Comparison of ENCODE assay signal across 8 mouse cellular contexts in the genomic region with DNA sequence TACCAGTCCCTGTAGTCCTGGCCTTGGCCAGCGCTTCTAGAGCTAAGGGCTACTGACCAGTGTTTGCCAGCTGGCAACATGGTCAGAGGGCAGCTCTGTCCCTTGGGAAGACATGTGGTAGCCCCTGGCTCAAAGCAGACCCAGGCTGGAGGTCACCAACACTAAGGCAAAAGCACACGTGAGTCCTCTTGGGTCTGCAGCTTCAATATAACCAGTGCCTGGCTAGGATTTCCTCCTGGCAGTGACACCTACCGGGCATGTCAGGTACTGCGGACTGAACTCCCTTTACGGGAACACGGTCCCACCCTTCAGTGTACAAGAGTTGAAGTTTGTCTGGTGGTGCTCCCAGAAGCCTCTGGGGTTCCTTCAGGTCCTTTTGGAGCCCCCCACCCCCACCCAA. TPM values are rescaled to one million over a fixed set of nuclear protein-coding genes. Genes with fewer than 3 reads are reported as not detected.
DNase-seq lines count a peak whose midpoint lies in the region; ATAC-seq and TF ChIP-seq lines count a peak whose summit lies in the region.

No protein-coding gene starts in this region.

- H3K9me3 ChIP-seq in heart, embryonic 11.5 days (replicated peaks; ENCODE audit: control insufficient read depth, low read length), result no peaks in the 10 kb centered on the region
- no peaks in the 10 kb centered on the region for H3K9me3 ChIP-seq in limb, embryonic 10.5 days (replicated peaks)

- no peaks in the 10 kb centered on the region for H3K36me3 ChIP-seq in heart, embryonic 11.5 days (ENCODE audit: control insufficient read depth, insufficient read depth, low read length)
- H3K36me3 ChIP-seq in limb, embryonic 10.5 days, result no peaks in the 10 kb centered on the region

- DNase-seq in heart, adult 11 months, result peak; percentile 98
- peak; percentile 93 to 97 for DNase-seq in cerebellum, postnatal 14 days
- DNase-seq in gastrocnemius, adult 2 months, result peak; percentile 91
- DNase-seq in kidney, adult 18-20 months, result peak; percentile 95
- peak; percentile 90 for DNase-seq in limb, embryonic 10.5 days (ENCODE audit: low spot score)
- peak; percentile 50 to 81 for DNase-seq in monocyte, adult 2 months (ENCODE audit: low read depth in 1 of 2, low spot score in 2 of 2)
- DNase-seq in spleen, postnatal 10 days (ENCODE audit: low spot score in 2 of 2), result peak; percentile 74 to 87

- ATAC-seq in heart, embryonic 11.5 days (replicated peaks; ENCODE audit: insufficient number of reproducible peaks, low FRiP score, low TSS enrichment), result no peak

- H3K4me3 ChIP-seq in heart, embryonic 11.5 days (ENCODE audit: low read depth, low read length), result no peak overlapping the region
- no peak overlapping the region for H3K4me3 ChIP-seq in gastrocnemius, adult 2 months
- H3K4me3 ChIP-seq in limb, embryonic 10.5 days, result no peak overlapping the region

- intact Hi-C loops in gastrocnemius, adult 2 months (cut with DNase I), result loop anchor here (1.0 kb wide), 1 partner anchor 51 kb away; no protein-coding TSS in a partner anchor

- WGBS in heart, embryonic 11.5 days (ENCODE audit: insufficient replicate concordance), result 15% methylated on average over 6 of the region's 6 CpGs
- WGBS in limb, embryonic 10.5 days, result 15% methylated on average over 6 of the region's 6 CpGs

- no peak overlapping the region for H3K27ac ChIP-seq in heart, embryonic 11.5 days (ENCODE audit: low read depth, low read length)
- H3K27ac ChIP-seq in gastrocnemius, adult 2 months, result no peak overlapping the region
- H3K27ac ChIP-seq in limb, embryonic 10.5 days, result no peak overlapping the region

- H3K4me1 ChIP-seq in heart, embryonic 11.5 days (ENCODE audit: control insufficient read depth, insufficient read depth, low read length), result no peaks in the 10 kb centered on the region
- peaks cover 6% of the 10 kb centered on the region for H3K4me1 ChIP-seq in limb, embryonic 10.5 days

- peak; percentile 96 for TF ChIP-seq CTCF in gastrocnemius, adult 2 months (IDR thresholded peaks at IDR 0.05)

- H3K9ac ChIP-seq in heart, embryonic 11.5 days (ENCODE audit: low read depth, low read length), result no peak overlapping the region

- H3K4me2 ChIP-seq in heart, embryonic 11.5 days, result no peak overlapping the region

- peaks cover 26% of the 10 kb centered on the region for H3K27me3 ChIP-seq in heart, embryonic 11.5 days (ENCODE audit: control insufficient read depth, insufficient read depth, low read length)
- H3K27me3 ChIP-seq in limb, embryonic 10.5 days (ENCODE audit: low read depth, poor library complexity, severe bottlenecking), result peaks cover 51% of the 10 kb centered on the region

RNA-seq across cellular contexts. Expression of a gene that starts 16.8 kb away (rescaled TPM):
- polyA plus RNA-seq in heart, embryonic 11.5 days (2014; fragmentation: Nextera tagmentation; extraction: Ambion mirVana), result 0.68 and 0.89 TPM in 2 replicates
- under 1 TPM; 0.31 to 0.47 TPM for total RNA-seq in gastrocnemius, adult 2 months (2021)
- 0.31 TPM in 1 of 2 replicates, not detected in the other for polyA plus RNA-seq in limb, embryonic 10.5 days (2016; fragmentation: Nextera tagmentation; extraction: Ambion mirVana)

RNA-seq across cellular contexts. Expression of a gene that starts 46.0 kb away (rescaled TPM):
- polyA plus RNA-seq in heart, embryonic 11.5 days (2014; fragmentation: Nextera tagmentation; extraction: Ambion mirVana), result 2.1 and 2.2 TPM in 2 replicates
- total RNA-seq in gastrocnemius, adult 2 months (2021), result 1 to 10 TPM; 7.5 to 8.6 TPM
- 7.8 and 9.4 TPM in 2 replicates for polyA plus RNA-seq in limb, embryonic 10.5 days (2016; fragmentation: Nextera tagmentation; extraction: Ambion mirVana)

RNA-seq across cellular contexts. Expression of a gene that starts 50.2 kb away (rescaled TPM):
- polyA plus RNA-seq in heart, embryonic 11.5 days (2014; fragmentation: Nextera tagmentation; extraction: Ambion mirVana), result 0.08 and 0.47 TPM in 2 replicates
- total RNA-seq in gastrocnemius, adult 2 months (2021), result 1 to 10 TPM; 3.0 to 4.2 TPM
- polyA plus RNA-seq in limb, embryonic 10.5 days (2016; fragmentation: Nextera tagmentation; extraction: Ambion mirVana), result 0.25 and 0.40 TPM in 2 replicates
